Mouse (Mus musculus) heart, adult 2 months (tissue): ENCODE measurements around the gene Hrc. TPM values are rescaled to one million over a fixed set of nuclear protein-coding genes. Genes with fewer than 3 reads are reported as not detected.

ENCODE experiments used
- DNase-seq, 2 experiments: peaks; one replicate each; pipeline ENCODE4 v3.0.0; 2021
- H3K27ac ChIP-seq: fragments of 200-600 bp; 2 replicates; pipeline ENCODE4 v1.8.1; 2022
- H3K27me3 ChIP-seq: fragments of 200-500 bp; 2 replicates; pipeline ENCODE4 v1.6.1; 2012; ENCODE audit warnings: mild to moderate bottlenecking, low read length, inconsistent platforms, mixed read lengths; ENCODE audit not compliant: control insufficient read depth, insufficient read depth
- H3K36me3 ChIP-seq: fragments of 200-500 bp; 2 replicates; pipeline ENCODE4 v1.6.1; 2012; ENCODE audit warnings: low read length, inconsistent platforms; ENCODE audit not compliant: control insufficient read depth, insufficient read depth
- H3K4me1 ChIP-seq: fragments of 200-500 bp; 2 replicates; pipeline ENCODE4 v1.6.1; 2011; ENCODE audit warnings: low read length; ENCODE audit not compliant: control insufficient read depth, insufficient read depth
- H3K4me3 ChIP-seq: fragments of 200-600 bp; 2 replicates; pipeline ENCODE4 v1.8.1; 2022
- H3K79me2 ChIP-seq: fragments of 200-500 bp; replicated peaks from 2 replicates; pipeline ENCODE4 v1.6.1; 2012; ENCODE audit warnings: mild to moderate bottlenecking, inconsistent platforms, low read length, moderate library complexity, mixed read lengths; ENCODE audit not compliant: control insufficient read depth, insufficient read depth
- H3K9ac ChIP-seq: fragments of 200-500 bp; 2 replicates; pipeline ENCODE4 v1.6.1; 2012; ENCODE audit warnings: low read depth, mild to moderate bottlenecking, control low read depth, inconsistent platforms, low read length, mixed read lengths
- CTCF ChIP-seq: fragments of 200-600 bp; IDR thresholded peaks from 2 replicates; pipeline ENCODE4 v1.8.1; 2022; ENCODE audit warnings: antibody characterized with exemption, mild to moderate bottlenecking, moderate library complexity
- EP300 ChIP-seq: fragments of 200-500 bp; IDR thresholded peaks from 2 replicates; pipeline ENCODE4 v1.6.1; 2011; ENCODE audit warnings: low read depth, low read length, control low read depth; ENCODE audit not compliant: insufficient read depth
- POLR2A ChIP-seq: fragments of 200-500 bp; IDR thresholded peaks from 2 replicates; pipeline ENCODE4 v1.6.1; 2011; ENCODE audit warnings: mild to moderate bottlenecking, low read depth, low read length, control low read depth; ENCODE audit not compliant: insufficient read depth
- WGBS: fragments of 180-500 bp; shearing (Covaris S2); methylation state at CpG from one replicate; pipeline ENCODE4 v1.1.7; 2018; 5-methylcytosine and 5-hydroxymethylcytosine counted together
- intact Hi-C: fragments of 180-260 bp; cut with DNase I; formaldehyde crosslinking; loops from one replicate; pipeline ENCODE4 v1.15.1; 2025
- long read RNA-seq: library from polyadenylated mRNA; stranded (forward); transcript quantifications from one replicate; pipeline ENCODE4 v2.0.0, GENCODE M21; 2021
- polyA plus RNA-seq: library from polyadenylated mRNA; depleted of rRNA; stranded (reverse); fragments of >200 nt; gene quantifications from 2 replicates; pipeline ENCODE4 v1.2.3, GENCODE M21; 2012; rRNA removed
- total RNA-seq, 2 experiments: library from RNA; stranded (reverse); gene quantifications; 2 replicates each; pipeline ENCODE4 v1.2.3; 2021

Hrc gene
- total RNA-seq (1,000 to 10,000 TPM in 1 of 2 experiments, 100 to 1,000 TPM in 1; 863 to 1,007 TPM), polyA plus RNA-seq (383 and 578 TPM in 2 replicates)
- long read RNA-seq, transcript Hrc-201 (6 exons, 2,411 nt): major isoform, 57 of 1,969 reads
- long read RNA-seq, partial matches to known transcripts: 1,898 of 1,969 reads
- long read RNA-seq, other reads (novel, unspliced or antisense): 14 of 1,969 reads

GRCm38 (mm10) chr7:45335056-45335455, at the start of gene Hrc:
Gene Hrc (plus strand): TSS chr7:45335290.
- no peaks in the 10 kb centered on the region for H3K27me3 ChIP-seq
- H3K9ac ChIP-seq: peak within 1 kb of the TSS; percentile 49
- no peak for TF ChIP-seq EP300
- no peak for TF ChIP-seq CTCF
- peak; percentile 81 for TF ChIP-seq POLR2A
- peak; percentile 57 to 74 for DNase-seq
- peak within 1 kb of the TSS; percentile 87 for H3K27ac ChIP-seq
- no peaks in the 10 kb centered on the region for H3K79me2 ChIP-seq
- H3K36me3 ChIP-seq: no peaks in the 10 kb centered on the region
- intact Hi-C loops: loop anchor here (2.0 kb wide), 1 partner anchor 34 kb away; no protein-coding TSS in a partner anchor
- WGBS: 32% methylated on average over 5 of the region's 5 CpGs
- peak within 1 kb of the TSS; percentile 50 for H3K4me3 ChIP-seq
- H3K4me1 ChIP-seq: peaks cover 4% of the 10 kb centered on the region

- H3K36me3 ChIP-seq: no peaks in the 10 kb centered on the region
- no peaks in the 10 kb centered on the region for H3K27me3 ChIP-seq
- intact Hi-C loops: no loop called here
- no peaks in the 10 kb centered on the region for H3K4me1 ChIP-seq
- no peak overlapping the region for H3K9ac ChIP-seq
- H3K27ac ChIP-seq: no peak overlapping the region
- H3K79me2 ChIP-seq: no peaks in the 10 kb centered on the region
- 83% methylated on average over 13 of the region's 13 CpGs for WGBS
- DNase-seq: no peak
- TF ChIP-seq CTCF (no peak), EP300 (no peak), POLR2A (no peak)
- no peak overlapping the region for H3K4me3 ChIP-seq
Observed at GRCm38 (mm10) chr7:45286486-45286885, 48.6 kb upstream of the Hrc start.

- H3K9ac ChIP-seq: no peak overlapping the region
- H3K27me3 ChIP-seq: no peaks in the 10 kb centered on the region
- 71% methylated on average over 1 of the region's 1 CpGs for WGBS
- no peak overlapping the region for H3K27ac ChIP-seq
- no peaks in the 10 kb centered on the region for H3K79me2 ChIP-seq
- no peak overlapping the region for H3K4me3 ChIP-seq
- TF ChIP-seq CTCF: no peak
- TF ChIP-seq POLR2A: no peak
- no peak for TF ChIP-seq EP300
- H3K4me1 ChIP-seq: no peaks in the 10 kb centered on the region
- no peaks in the 10 kb centered on the region for H3K36me3 ChIP-seq
- no peak for DNase-seq
- intact Hi-C loops: loop anchor here (5.0 kb wide), 1 partner anchor 134 kb away; the partner anchor contains the start of gene Slc17a7
Observed at GRCm38 (mm10) chr7:45296626-45297025, 38.5 kb upstream of the Hrc start.

- Histone ChIP-seq H3K9ac (no peak overlapping the region), H3K4me1 (no peaks in the 10 kb centered on the region), H3K27me3 (no peaks in the 10 kb centered on the region), H3K79me2 (no peaks in the 10 kb centered on the region), H3K27ac (no peak overlapping the region), H3K4me3 (no peak overlapping the region), H3K36me3 (no peaks in the 10 kb centered on the region)
- no peak for DNase-seq
- no peak for TF ChIP-seq CTCF
- TF ChIP-seq EP300: no peak
- TF ChIP-seq POLR2A: no peak
- WGBS: 48% methylated on average over 3 of the region's 3 CpGs
- intact Hi-C loops: loop anchor here (5.0 kb wide), 1 partner anchor 135 kb away; the partner anchor contains the start of gene Slc17a7
Observed at GRCm38 (mm10) chr7:45297563-45297962, 37.5 kb upstream of the Hrc start.

GRCm38 (mm10) chr7:45299752-45300151, 35.3 kb upstream of the Hrc start:
- H3K4me3 ChIP-seq: no peak overlapping the region
- intact Hi-C loops: loop anchor here (2.0 to 10.0 kb wide), 4 partner anchors 23 to 137 kb away; partner anchors contain the start of genes Ppfia3, Slc17a7, Slc6a21 and Snrnp70
- no peak for TF ChIP-seq POLR2A
- TF ChIP-seq EP300: 0 out of 2 replicates have a peak, but pooled peaks have one; percentile 42
- peak; percentile 63 for TF ChIP-seq CTCF
- no peak overlapping the region for H3K9ac ChIP-seq
- H3K4me1 ChIP-seq: no peaks in the 10 kb centered on the region
- no peaks in the 10 kb centered on the region for H3K79me2 ChIP-seq
- WGBS: 8% methylated on average over 5 of the region's 5 CpGs
- H3K36me3 ChIP-seq: no peaks in the 10 kb centered on the region
- peak; percentile 48 to 56 for DNase-seq
- H3K27me3 ChIP-seq: no peaks in the 10 kb centered on the region
- no peak overlapping the region for H3K27ac ChIP-seq

GRCm38 (mm10) chr7:45300270-45300669, 34.8 kb upstream of the Hrc start:
- Histone ChIP-seq H3K79me2 (no peaks in the 10 kb centered on the region), H3K27ac (no peak overlapping the region), H3K4me1 (no peaks in the 10 kb centered on the region), H3K4me3 (no peak overlapping the region), H3K27me3 (no peaks in the 10 kb centered on the region), H3K9ac (no peak overlapping the region), H3K36me3 (no peaks in the 10 kb centered on the region)
- WGBS: 16% methylated on average over 6 of the region's 6 CpGs
- DNase-seq: peak; percentile 60 to 75
- TF ChIP-seq EP300 (0 out of 2 replicates have a peak, but pooled peaks have one; percentile 39), CTCF (peak; percentile 75), POLR2A (0 out of 2 replicates have a peak, but pooled peaks have one; percentile 13)
- intact Hi-C loops: loop anchor here (5.0 to 10.0 kb wide), 2 partner anchors 65 to 97 kb away; partner anchors contain the start of genes Ppfia3 and Snrnp70
